Mouse (Mus musculus): Measurements from ENCODE around the gene Gm9887.

- TF ChIP-seq KAT2A (conservative IDR thresholded peaks at IDR 0.05; ENCODE audit: low read depth, low read length) (no peak), CTCF (IDR thresholded peaks at IDR 0.05 in 2 of 3, conservative IDR thresholded peaks at IDR 0.05 in 1 of 3; ENCODE audit: control insufficient read depth in 1 of 3, insufficient read depth in 1 of 3, low read depth in 2 of 3, low read length in 3 of 3, poor library complexity in 1 of 3, severe bottlenecking in 1 of 3) (no peak), EP300 (IDR thresholded peaks at IDR 0.05; ENCODE audit: low read depth in 1 of 2, low read length in 2 of 2) (no peak), GABPA (IDR thresholded peaks at IDR 0.05; ENCODE audit: low read depth, low read length) (no peak), POLR2A (IDR thresholded peaks at IDR 0.05; ENCODE audit: control insufficient read depth in 1 of 2, insufficient read depth in 1 of 2, low read depth in 1 of 2, low read length in 2 of 2, poor library complexity in 1 of 2) (no peak), MEF2A (IDR thresholded peaks at IDR 0.05; ENCODE audit: extremely low read depth, insufficient replicate concordance, low read depth, low read length, poor library complexity, severe bottlenecking) (no peak), BHLHE40 (IDR thresholded peaks at IDR 0.05; ENCODE audit: borderline replicate concordance, low read depth, low read length) (no peak), MXI1 (IDR thresholded peaks at IDR 0.05; ENCODE audit: low read depth, low read length) (no peak), RAD21 (IDR thresholded peaks at IDR 0.05; ENCODE audit: low read depth, low read length) (no peak), MAX (IDR thresholded peaks at IDR 0.05; ENCODE audit: low read length) (no peak), USF1 (IDR thresholded peaks at IDR 0.05; ENCODE audit: low read depth, low read length) (no peak)
These were observed 28.1 kb upstream of the Gm9887 start for GRCm38 (mm10) chr12:69400367-69400766.

Measured in MEL (cell line).